Comparison of ENCODE assay signal across 8 mouse cellular contexts in genomic region chr5:35137510-35138182, GRCm38 (mm10). TPM values are rescaled to one million over a fixed set of nuclear protein-coding genes. Genes with fewer than 3 reads are reported as not detected.
DNase-seq lines count a peak whose midpoint lies in the region; ATAC-seq and TF ChIP-seq lines count a peak whose summit lies in the region.
"Had no signal": no experiment of that assay in that cellular context is flagged by ENCODE, and none has a peak within 500 bp of the region (broad histone marks: within the 10 kb centered on the region; RNA-seq: fewer than 3 reads in every experiment).

No protein-coding gene starts in this region.

- H3K9ac ChIP-seq in forebrain, postnatal 0 days, result no peak overlapping the region

- 0 out of 2 replicates have a peak overlapping the region, but pooled peaks have one; percentile 1 for H3K4me2 ChIP-seq in forebrain, postnatal 0 days (ENCODE audit: low read depth)

- TF ChIP-seq CTCF in forebrain, postnatal 0 days (IDR thresholded peaks at IDR 0.05; ENCODE audit: low read depth), result 0 out of 2 replicates have a peak, but pooled peaks have one; percentile 4

- DNase-seq in forebrain, postnatal 0 days, result peak; percentile 84
- peak; percentile 81 to 83 for DNase-seq in layer of hippocampus, postnatal 25 days (ENCODE audit: extremely low spot score in 1 of 2, low spot score in 1 of 2)
- DNase-seq in right cerebral cortex, postnatal 4 days, result peak; percentile 59
- DNase-seq in spleen, postnatal 10 days (ENCODE audit: low spot score in 2 of 2), result no peak
- no peak for DNase-seq in spleen, postnatal 4 days (ENCODE audit: low spot score in 2 of 2)

- ATAC-seq in megakaryocyte, adult 5-6 weeks (ENCODE audit: poor library complexity, severe bottlenecking), result no peak
- ATAC-seq in forebrain, postnatal 0 days, result peak; percentile 76

- H3K27me3 ChIP-seq in megakaryocyte, embryonic 14.5 days (replicated peaks), result peaks cover 72% of the 10 kb centered on the region
- no peaks in the 10 kb centered on the region for H3K27me3 ChIP-seq in forebrain, postnatal 0 days (ENCODE audit: insufficient read depth, low read length)

- no peaks in the 10 kb centered on the region for H3K9me3 ChIP-seq in megakaryocyte, embryonic 14.5 days
- no peaks in the 10 kb centered on the region for H3K9me3 ChIP-seq in forebrain, postnatal 0 days (ENCODE audit: low read length)

- peak overlapping the region; percentile 59 for H3K4me3 ChIP-seq in megakaryocyte, embryonic 14.5 days (replicated peaks)
- H3K4me3 ChIP-seq in forebrain, postnatal 0 days (ENCODE audit: low read depth, low read length), result no peak overlapping the region

- H3K4me1 ChIP-seq in megakaryocyte, embryonic 14.5 days, result peaks cover 39% of the 10 kb centered on the region
- peaks cover 22% of the 10 kb centered on the region for H3K4me1 ChIP-seq in forebrain, postnatal 0 days (ENCODE audit: insufficient read depth)

- WGBS in forebrain, postnatal 0 days, result 32% methylated on average over 13 of the region's 13 CpGs

- H3K27ac ChIP-seq in forebrain, postnatal 0 days (ENCODE audit: low read depth, low read length), result peak overlapping the region; percentile 83
- H3K27ac ChIP-seq: macrophage had no signal

- no peaks in the 10 kb centered on the region for H3K36me3 ChIP-seq in megakaryocyte, embryonic 14.5 days (replicated peaks; ENCODE audit: low read length)
- no peaks in the 10 kb centered on the region for H3K36me3 ChIP-seq in forebrain, postnatal 0 days (ENCODE audit: insufficient read depth)

RNA-seq across cellular contexts. Expression of gene Lrpap1, which starts 32.1 kb away (rescaled TPM):
- 7.7 and 48.7 TPM in 2 replicates for polyA plus RNA-seq in megakaryocyte, embryonic 14.5 days (2012; ENCODE audit: insufficient read depth, low replicate concordance)
- total RNA-seq in megakaryocyte, adult 5-6 weeks (2015), result 50.6 and 60.4 TPM in 2 replicates
- total RNA-seq in megakaryocyte, adult 5-6 weeks (2017), result 85.1 and 110 TPM in 2 replicates
- total RNA-seq in forebrain, postnatal 0 days (2014; rRNA removed), result 96.6 and 99.3 TPM in 2 replicates
- polyA plus RNA-seq in forebrain, postnatal 0 days (2015; fragmentation: Nextera tagmentation; extraction: Ambion mirVana), result 137 and 150 TPM in 2 replicates
- 100 to 1,000 TPM; 146 to 151 TPM for total RNA-seq in layer of hippocampus, postnatal 25 days (2021)

Comparison
In these comparisons a context has a peak if more than half of its experiments do, and no peak if none do; other contexts are left out.
1. DNase-seq: peak in forebrain, postnatal 0 days (single experiment), layer of hippocampus, postnatal 25 days (2 of 2) and right cerebral cortex, postnatal 4 days (single experiment); none in spleen, postnatal 10 days (0 of 2) and spleen, postnatal 4 days (0 of 2).